Mouse (Mus musculus) cerebellum, adult 2 months (tissue): ENCODE measurements around the gene Gtdc1. TPM values are rescaled to one million over a fixed set of nuclear protein-coding genes. Genes with fewer than 3 reads are reported as not detected.

Experiments
- DNase-seq, 2 experiments: peaks; one replicate each; pipeline ENCODE4 v3.0.0; 2021
- H3K27ac ChIP-seq: fragments of 200-500 bp; 2 replicates; pipeline ENCODE4 v1.5.1; 2012; ENCODE audit warnings: low read length, control low read depth, inconsistent platforms; ENCODE audit not compliant: insufficient read depth
- H3K27me3 ChIP-seq: fragments of 200-500 bp; 2 replicates; pipeline ENCODE4 v1.6.1; 2012; ENCODE audit warnings: inconsistent platforms, mild to moderate bottlenecking, low read length, moderate library complexity; ENCODE audit not compliant: control insufficient read depth, insufficient read depth
- H3K4me1 ChIP-seq: fragments of 200-500 bp; 2 replicates; pipeline ENCODE4 v1.6.1; 2011; ENCODE audit warnings: low read length; ENCODE audit not compliant: control insufficient read depth, insufficient read depth
- H3K4me3 ChIP-seq: fragments of 200-500 bp; replicated peaks from 2 replicates; pipeline ENCODE3; 2011; ENCODE audit warnings: mild to moderate bottlenecking, low read depth, low read length, control low read depth; ENCODE audit not compliant: insufficient read depth
- CTCF ChIP-seq: fragments of 200-500 bp; IDR thresholded peaks from 2 replicates; pipeline ENCODE4 v1.5.1; 2011; ENCODE audit warnings: low read depth, mild to moderate bottlenecking, control low read depth, low read length, moderate library complexity, borderline replicate concordance; ENCODE audit not compliant: insufficient read depth
- POLR2A ChIP-seq: fragments of 200-500 bp; IDR thresholded peaks from 2 replicates; pipeline ENCODE4 v1.6.1; 2011; ENCODE audit warnings: low read length, control low read depth, borderline replicate concordance; ENCODE audit not compliant: insufficient read depth
- whole genome bisulfite sequencing: fragments of 180-500 bp; shearing (Covaris S2); methylation state at CpG from one replicate; pipeline ENCODE4 v1.1.7; 2018; 5-methylcytosine and 5-hydroxymethylcytosine counted together
- polyA plus RNA-seq: library from polyadenylated mRNA; depleted of rRNA; stranded (reverse); fragments of >200 nt; gene quantifications from 2 replicates; pipeline ENCODE4 v1.2.3, GENCODE M21; 2012

Gtdc1 gene
- polyA plus RNA-seq, 1 experiment, result 24.2 TPM

DNA sequence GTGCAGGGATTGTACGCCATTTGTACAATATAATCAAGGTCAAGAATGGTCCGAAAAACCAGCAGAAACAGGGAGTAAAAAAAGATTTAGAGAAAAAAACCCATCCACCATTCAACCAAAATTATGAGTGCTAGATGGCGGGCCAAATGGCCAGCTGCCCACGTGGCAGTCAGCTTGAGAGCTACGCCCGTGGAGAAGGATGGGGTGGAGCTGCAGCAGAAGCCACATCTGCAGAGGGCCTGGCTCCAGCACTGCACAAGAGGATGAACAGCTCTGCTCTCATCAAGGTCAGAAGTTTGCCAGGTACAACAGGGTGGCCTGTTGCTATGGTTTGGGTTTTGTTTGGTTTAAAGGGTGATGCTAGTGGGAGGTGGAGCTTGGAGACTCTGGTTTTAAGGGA, 281.1 kb downstream of the Gtdc1 start:
- H3K4me1 ChIP-seq, result peaks cover 3% of the 10 kb centered on the region
- TF ChIP-seq CTCF, result no peak
- no peak for TF ChIP-seq POLR2A
- 58% methylated on average over 6 of the region's 6 CpGs for WGBS

DNA sequence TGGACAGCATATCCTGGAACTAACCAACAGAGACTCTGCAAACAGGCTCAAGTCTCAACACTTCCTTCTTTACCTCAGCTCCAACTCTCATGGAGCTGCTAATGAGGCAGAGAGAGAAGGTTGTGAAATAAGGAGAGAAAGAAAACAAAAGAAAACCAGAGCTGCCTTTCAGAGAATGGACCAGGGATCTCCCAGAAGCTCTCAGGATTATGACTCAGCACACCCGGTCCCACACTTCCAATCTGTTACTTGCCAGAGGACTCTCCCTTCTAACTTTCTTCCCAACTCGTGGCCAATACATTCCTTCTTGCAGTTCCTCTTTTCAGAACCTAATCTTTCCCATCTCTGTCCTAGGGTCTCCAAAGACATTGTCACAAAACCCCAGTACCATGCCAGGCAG, 288.1 kb downstream of the Gtdc1 start:
- Histone ChIP-seq H3K27me3 (no peaks in the 10 kb centered on the region), H3K4me1 (no peaks in the 10 kb centered on the region), H3K4me3 (no peak overlapping the region), H3K27ac (no peak overlapping the region)
- WGBS, result 69% methylated on average over 2 of the region's 2 CpGs
- DNase-seq, result no peak
- TF ChIP-seq POLR2A (no peak), CTCF (no peak)

More for the DNA sequence above, 281.1 kb downstream of the Gtdc1 start:
- Histone ChIP-seq H3K27me3 (no peaks in the 10 kb centered on the region), H3K27ac (no peak overlapping the region), H3K4me3 (no peak overlapping the region)
- DNase-seq, result peak in 1 of 2 experiments; percentile 3

- Histone ChIP-seq H3K4me3 (no peak overlapping the region), H3K27me3 (no peaks in the 10 kb centered on the region), H3K27ac (no peak overlapping the region), H3K4me1 (no peaks in the 10 kb centered on the region)
- TF ChIP-seq CTCF, result no peak
- DNase-seq, result no peak
- 85% methylated on average over 4 of the region's 4 CpGs for WGBS
Observed at GRCm38 (mm10) chr2:44638157-44638556, 289.3 kb downstream of the Gtdc1 start.

DNA sequence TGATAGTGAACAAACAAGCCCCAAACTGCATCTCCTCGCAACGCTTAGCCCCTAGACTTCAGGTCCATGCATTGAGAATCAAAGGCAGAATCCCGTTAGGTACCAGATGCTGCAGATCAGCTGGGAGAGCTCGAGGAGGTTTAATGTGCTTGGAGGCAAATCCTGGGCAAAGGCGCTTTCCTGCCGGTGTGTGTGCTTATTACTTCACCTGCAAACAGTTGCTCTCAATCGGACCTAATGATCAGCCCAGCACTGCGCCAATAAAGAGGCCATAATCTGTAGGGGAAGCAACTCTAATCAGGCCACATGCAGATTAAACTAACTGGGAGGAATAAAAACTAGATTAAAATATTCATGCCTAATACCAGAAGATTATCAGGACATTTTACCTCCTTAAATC, 293.5 kb downstream of the Gtdc1 start:
- TF ChIP-seq CTCF, result no peak
- no peak for TF ChIP-seq POLR2A
- H3K4me3 ChIP-seq, result no peak overlapping the region
- H3K27me3 ChIP-seq, result no peaks in the 10 kb centered on the region
- DNase-seq, result no peak
- H3K27ac ChIP-seq, result no peak overlapping the region
- 89% methylated on average over 8 of the region's 8 CpGs for WGBS
- no peaks in the 10 kb centered on the region for H3K4me1 ChIP-seq

DNA sequence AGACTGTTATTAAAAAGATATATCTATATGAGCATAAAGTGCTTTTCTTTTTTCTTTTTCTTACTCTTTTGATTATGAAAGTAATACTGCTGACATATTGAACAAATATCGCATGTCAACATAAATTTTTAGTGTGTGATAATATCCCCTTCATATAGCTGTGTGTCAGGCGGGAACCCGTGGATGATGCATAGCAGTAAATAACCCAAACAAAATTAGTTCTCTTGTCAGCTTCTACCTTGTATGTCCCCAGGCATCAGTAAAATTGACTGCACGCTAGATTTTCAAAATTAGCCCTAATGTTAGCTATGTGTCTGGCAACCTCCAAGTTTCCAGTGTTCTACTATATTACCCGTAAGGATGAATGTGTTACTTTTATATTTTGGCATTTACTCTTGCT, 294.4 kb downstream of the Gtdc1 start:
- no peak overlapping the region for H3K27ac ChIP-seq
- 96% methylated on average over 5 of the region's 5 CpGs for WGBS
- no peak overlapping the region for H3K4me3 ChIP-seq
- TF ChIP-seq CTCF (no peak), POLR2A (no peak)
- H3K27me3 ChIP-seq, result no peaks in the 10 kb centered on the region
- no peak for DNase-seq
- H3K4me1 ChIP-seq, result no peaks in the 10 kb centered on the region

DNA sequence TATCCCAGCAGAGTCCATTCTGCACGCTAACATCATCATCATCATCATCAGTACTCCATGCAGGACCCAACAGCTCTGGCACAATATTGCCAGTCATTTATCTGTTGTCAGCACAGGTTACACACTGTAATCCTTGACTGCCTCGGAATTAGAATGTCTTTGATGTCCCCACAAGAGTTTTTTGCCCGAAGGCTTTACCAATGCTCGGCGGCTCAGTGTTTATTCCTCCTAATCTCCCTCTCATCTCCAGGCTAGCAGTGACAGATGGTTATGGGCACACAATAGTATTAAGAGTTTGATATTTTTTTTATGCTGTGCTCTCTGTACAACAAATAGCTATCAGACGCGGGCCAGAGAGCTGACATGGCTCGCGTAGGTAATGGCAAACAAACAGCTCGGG, 294.9 kb downstream of the Gtdc1 start:
- Histone ChIP-seq H3K27me3 (no peaks in the 10 kb centered on the region), H3K4me1 (no peaks in the 10 kb centered on the region), H3K4me3 (no peak overlapping the region), H3K27ac (no peak overlapping the region)
- DNase-seq, result no peak
- TF ChIP-seq POLR2A (no peak), CTCF (no peak)
- WGBS, result 77% methylated on average over 10 of the region's 10 CpGs

- no peaks in the 10 kb centered on the region for H3K4me1 ChIP-seq
- no peak for TF ChIP-seq CTCF
- no peak for TF ChIP-seq POLR2A
- 93% methylated on average over 3 of the region's 3 CpGs for WGBS
- no peak overlapping the region for H3K27ac ChIP-seq
- no peak overlapping the region for H3K4me3 ChIP-seq
- H3K27me3 ChIP-seq, result no peaks in the 10 kb centered on the region
- DNase-seq, result no peak
Observed at GRCm38 (mm10) chr2:44631064-44631463, 296.4 kb downstream of the Gtdc1 start.

- no peak overlapping the region for H3K4me3 ChIP-seq
- no peak for DNase-seq
- 100% methylated on average over 1 of the region's 1 CpGs for WGBS
- H3K4me1 ChIP-seq, result no peaks in the 10 kb centered on the region
- no peak overlapping the region for H3K27ac ChIP-seq
- no peak for TF ChIP-seq POLR2A
- no peak for TF ChIP-seq CTCF
- H3K27me3 ChIP-seq, result no peaks in the 10 kb centered on the region
Observed at GRCm38 (mm10) chr2:44628778-44629177, 298.7 kb downstream of the Gtdc1 start.
